Mouse (Mus musculus) erythroid progenitor cell, adult 5-6 weeks (primary cell): ENCODE results near the gene Tmbim1. TPM values are rescaled to one million over a fixed set of nuclear protein-coding genes. Genes with fewer than 3 reads are reported as not detected.

Experiments used
- ATAC-seq: replicated peaks from 2 replicates; pipeline ENCODE4 v1.8.0; 2016; ENCODE audit warnings: moderate number of reproducible peaks, mild to moderate bottlenecking, moderate TSS enrichment, inconsistent platforms; ENCODE audit not compliant: poor library complexity, low FRiP score, severe bottlenecking
- total RNA-seq, 2 experiments: library from RNA; stranded (forward) in 1 of 2; stranded (reverse) in 1 of 2; fragments of 150-400 nt in 1 of 2; fragments of 186-747, 209-891 nt in 1 of 2; gene quantifications; 2 replicates each; pipeline versions ENCODE4 v1.2.3 to v1.2.4; 2015 to 2017; ENCODE audit warnings: low replicate concordance in 2 of 2

Gene Tmbim1
- total RNA-seq, 2 experiments from 2014 or later: 0.45 TPM; not detected in 1

GRCm38 (mm10) chr1:74282896-74283625 is 22.4 kb downstream of the Tmbim1 start:
- ATAC-seq: no peak

GRCm38 (mm10) chr1:74281886-74282285 is 23.5 kb downstream of the Tmbim1 start:
- no peak for ATAC-seq

GRCm38 (mm10) chr1:74281372-74281771 is 24.1 kb downstream of the Tmbim1 start:
- ATAC-seq: no peak

GRCm38 (mm10) chr1:74280591-74281325 is 24.7 kb downstream of the Tmbim1 start:
- no peak for ATAC-seq

- no peak for ATAC-seq
These were observed 26.4 kb downstream of the Tmbim1 start for GRCm38 (mm10) chr1:74278988-74279387.

- no peak for ATAC-seq
These were observed 26.9 kb downstream of the Tmbim1 start, which contains the start of gene Gpbar1 for GRCm38 (mm10) chr1:74278538-74278937. Gene Gpbar1 (plus strand): TSS chr1:74278550.

- ATAC-seq: no peak
These were observed 27.4 kb downstream of the Tmbim1 start for GRCm38 (mm10) chr1:74277883-74278537.

GRCm38 (mm10) chr1:74277041-74277440 is 28.4 kb downstream of the Tmbim1 start:
- no peak for ATAC-seq

GRCm38 (mm10) chr1:74275015-74275414 is 30.4 kb downstream of the Tmbim1 start:
- ATAC-seq: no peak

GRCm38 (mm10) chr1:74271659-74272058 is 33.8 kb downstream of the Tmbim1 start:
- no peak for ATAC-seq

- ATAC-seq: no peak
These were observed 36.7 kb downstream of the Tmbim1 start for GRCm38 (mm10) chr1:74268750-74269149.

- no peak for ATAC-seq
These were observed 42.9 kb downstream of the Tmbim1 start for GRCm38 (mm10) chr1:74262510-74262909.

- ATAC-seq: no peak
These were observed 48.6 kb downstream of the Tmbim1 start for GRCm38 (mm10) chr1:74256782-74257181.

- no peak for ATAC-seq
These were observed 49.6 kb downstream of the Tmbim1 start for GRCm38 (mm10) chr1:74255704-74256345.

- ATAC-seq: no peak
These were observed 55.3 kb downstream of the Tmbim1 start for GRCm38 (mm10) chr1:74250096-74250495.

- ATAC-seq: no peak
These were observed 56.0 kb downstream of the Tmbim1 start for GRCm38 (mm10) chr1:74249331-74249980.

- ATAC-seq: no peak
These were observed 56.6 kb downstream of the Tmbim1 start for GRCm38 (mm10) chr1:74248799-74249198.

GRCm38 (mm10) chr1:74245525-74245924 is 59.9 kb downstream of the Tmbim1 start:
- no peak for ATAC-seq

- no peak for ATAC-seq
These were observed 64.6 kb downstream of the Tmbim1 start for GRCm38 (mm10) chr1:74240832-74241231.

- no peak for ATAC-seq
These were observed 65.1 kb downstream of the Tmbim1 start for GRCm38 (mm10) chr1:74240311-74240710.
